Mouse (Mus musculus) right cerebral cortex, postnatal 14 days (tissue): ENCODE measurements around the gene Efhd2.

Experiments used
- DNase-seq: peaks from one replicate; pipeline ENCODE4 v3.0.0; 2022

The Efhd2 gene

GRCm38 (mm10) chr4:141879875-141880274, 5.2 kb upstream of the Efhd2 start:
- DNase-seq: no peak

- no peak for DNase-seq
These were observed 4.4 kb upstream of the Efhd2 start for GRCm38 (mm10) chr4:141879074-141879473.

GRCm38 (mm10) chr4:141878621-141879020, 3.9 kb upstream of the Efhd2 start:
- no peak for DNase-seq

GRCm38 (mm10) chr4:141875481-141876108, 875 bp upstream of the Efhd2 start:
- no peak for DNase-seq

- DNase-seq: peak; percentile 9
These were observed 564 bp downstream of the Efhd2 start for GRCm38 (mm10) chr4:141874111-141874600.

GRCm38 (mm10) chr4:141872977-141873376, 1.7 kb downstream of the Efhd2 start:
- DNase-seq: peak; percentile 10

GRCm38 (mm10) chr4:141871909-141872308, 2.8 kb downstream of the Efhd2 start:
- peak; percentile 60 for DNase-seq

GRCm38 (mm10) chr4:141871333-141871725, 3.4 kb downstream of the Efhd2 start:
- no peak for DNase-seq

GRCm38 (mm10) chr4:141870666-141871332, 3.9 kb downstream of the Efhd2 start:
- no peak for DNase-seq

GRCm38 (mm10) chr4:141869436-141870215, 5.1 kb downstream of the Efhd2 start:
- DNase-seq: no peak

- DNase-seq: no peak
These were observed 6.7 kb downstream of the Efhd2 start for GRCm38 (mm10) chr4:141868051-141868450.

- peak; percentile 83 for DNase-seq
These were observed 7.2 kb downstream of the Efhd2 start for GRCm38 (mm10) chr4:141867498-141867897.

- DNase-seq: no peak
These were observed 7.7 kb downstream of the Efhd2 start for GRCm38 (mm10) chr4:141866933-141867490.

- DNase-seq: no peak
These were observed 9.1 kb downstream of the Efhd2 start for GRCm38 (mm10) chr4:141865600-141865999.

- no peak for DNase-seq
These were observed 9.7 kb downstream of the Efhd2 start for GRCm38 (mm10) chr4:141865006-141865405.

GRCm38 (mm10) chr4:141864506-141864905, 10.2 kb downstream of the Efhd2 start:
- no peak for DNase-seq

- DNase-seq: no peak
These were observed 10.9 kb downstream of the Efhd2 start for GRCm38 (mm10) chr4:141863726-141864280.

GRCm38 (mm10) chr4:141862867-141863266, 11.9 kb downstream of the Efhd2 start:
- DNase-seq: no peak

GRCm38 (mm10) chr4:141861591-141862295, 13.0 kb downstream of the Efhd2 start:
- no peak for DNase-seq

- no peak for DNase-seq
These were observed 14.4 kb downstream of the Efhd2 start for GRCm38 (mm10) chr4:141860246-141860841.

GRCm38 (mm10) chr4:141859351-141859750, 15.4 kb downstream of the Efhd2 start:
- DNase-seq: no peak

- no peak for DNase-seq
These were observed 16.2 kb downstream of the Efhd2 start for GRCm38 (mm10) chr4:141858501-141858900.
